Mouse (Mus musculus) testis, adult 2 months (tissue): ENCODE data around the gene Gnmt.

ENCODE experiments used
- CTCF ChIP-seq: fragments of 200-500 bp; IDR thresholded peaks from 2 replicates; pipeline ENCODE4 v1.5.1; 2012; ENCODE audit warnings: low read depth, mild to moderate bottlenecking, inconsistent platforms, low read length, moderate library complexity; ENCODE audit not compliant: control insufficient read depth, insufficient read depth, insufficient replicate concordance
- POLR2A ChIP-seq: fragments of 200-500 bp; IDR thresholded peaks from 2 replicates; pipeline ENCODE4 v1.6.1; 2012; ENCODE audit warnings: low read depth, mild to moderate bottlenecking, inconsistent platforms, low read length, moderate library complexity; ENCODE audit not compliant: control insufficient read depth

DNA sequence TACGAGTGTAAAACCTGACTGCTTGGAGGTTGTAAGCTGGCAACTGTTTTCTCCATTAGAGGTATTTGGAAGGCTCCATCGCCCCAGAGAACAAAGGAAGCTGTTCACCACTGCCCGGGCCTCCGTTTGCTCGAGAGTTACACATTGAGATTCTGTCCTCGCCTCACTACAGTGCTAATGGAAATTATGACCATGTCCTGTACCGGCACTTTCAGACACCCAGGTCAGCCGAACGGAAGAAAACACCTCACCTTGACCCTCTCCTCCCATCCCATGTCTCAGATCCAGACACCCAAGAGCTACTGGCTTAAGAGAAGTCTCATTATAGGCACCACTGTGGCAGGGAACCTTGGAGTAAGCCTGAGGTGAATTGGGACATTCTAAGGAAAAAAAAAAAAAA lies 15.1 kb downstream of the Gnmt start:
- TF ChIP-seq POLR2A (no peak), CTCF (no peak)
